Mouse (Mus musculus): Measurements from ENCODE around the gene Tbrg1.

Gene Tbrg1

GRCm38 (mm10) chr9:37632305-37632704 is 24.8 kb downstream of the Tbrg1 start:
- DNase-seq (ENCODE audit: low spot score in 2 of 2) = no peak

GRCm38 (mm10) chr9:37629941-37630340 is 27.2 kb downstream of the Tbrg1 start:
- DNase-seq (ENCODE audit: low spot score in 2 of 2) = no peak

GRCm38 (mm10) chr9:37628581-37628980 is 28.5 kb downstream of the Tbrg1 start:
- no peak for DNase-seq (ENCODE audit: low spot score in 2 of 2)

- no peak for DNase-seq (ENCODE audit: low spot score in 2 of 2)
Measured at GRCm38 (mm10) chr9:37627263-37627662, 29.8 kb downstream of the Tbrg1 start.

- no peak for DNase-seq (ENCODE audit: low spot score in 2 of 2)
Measured at GRCm38 (mm10) chr9:37626103-37626567, 31.0 kb downstream of the Tbrg1 start.

GRCm38 (mm10) chr9:37625641-37626040 is 31.5 kb downstream of the Tbrg1 start:
- DNase-seq (ENCODE audit: low spot score in 2 of 2) = no peak

GRCm38 (mm10) chr9:37625129-37625528 is 32.0 kb downstream of the Tbrg1 start:
- no peak for DNase-seq (ENCODE audit: low spot score in 2 of 2)

- DNase-seq (ENCODE audit: low spot score in 2 of 2) = no peak
Measured at GRCm38 (mm10) chr9:37624502-37624901, 32.6 kb downstream of the Tbrg1 start.

GRCm38 (mm10) chr9:37623981-37624380 is 33.1 kb downstream of the Tbrg1 start:
- DNase-seq (ENCODE audit: low spot score in 2 of 2) = no peak

- no peak for DNase-seq (ENCODE audit: low spot score in 2 of 2)
Measured at GRCm38 (mm10) chr9:37621290-37621689, 35.8 kb downstream of the Tbrg1 start.

GRCm38 (mm10) chr9:37616770-37617169 is 40.3 kb downstream of the Tbrg1 start:
- DNase-seq (ENCODE audit: low spot score in 2 of 2) = no peak

- DNase-seq (ENCODE audit: low spot score in 2 of 2) = no peak
Measured at GRCm38 (mm10) chr9:37615220-37615619, 41.9 kb downstream of the Tbrg1 start.

- DNase-seq (ENCODE audit: low spot score in 2 of 2) = no peak
Measured at GRCm38 (mm10) chr9:37614316-37614715, 42.8 kb downstream of the Tbrg1 start.

GRCm38 (mm10) chr9:37613911-37614280 is 43.2 kb downstream of the Tbrg1 start:
- no peak for DNase-seq (ENCODE audit: low spot score in 2 of 2)

- DNase-seq (ENCODE audit: low spot score in 2 of 2) = peak; percentile 83 to 87
Measured at GRCm38 (mm10) chr9:37613182-37613910, 43.8 kb downstream of the Tbrg1 start, which contains the start of gene Spa17. Gene Spa17, minus strand, starts transcription at chr9:37613722.

- no peak for DNase-seq (ENCODE audit: low spot score in 2 of 2)
Measured at GRCm38 (mm10) chr9:37609558-37609957, 47.6 kb downstream of the Tbrg1 start.

GRCm38 (mm10) chr9:37605089-37605488 is 52.0 kb downstream of the Tbrg1 start:
- DNase-seq (ENCODE audit: low spot score in 2 of 2) = no peak

GRCm38 (mm10) chr9:37600538-37601205 is 56.4 kb downstream of the Tbrg1 start:
- DNase-seq (ENCODE audit: low spot score in 2 of 2) = no peak

Measured in urinary bladder, postnatal 36 days (tissue).